Mouse (Mus musculus) kidney, embryonic 15.5 days (tissue): ENCODE measurements around the gene Cd160. TPM values are rescaled to one million over a fixed set of nuclear protein-coding genes. Genes with fewer than 3 reads are reported as not detected.

Source experiments
- ATAC-seq: fragments of 200-750 bp; cut with Nextera tagmentation; replicated peaks from 2 replicates; pipeline ENCODE4 v1.8.0; 2017; ENCODE audit warnings: moderate TSS enrichment; ENCODE audit not compliant: low FRiP score
- H3K27ac ChIP-seq: fragments of 300-500 bp; sonication (generic); 2 replicates; pipeline ENCODE4 v1.5.1; 2015; ENCODE audit warnings: mild to moderate bottlenecking, inconsistent platforms
- H3K27me3 ChIP-seq: fragments of 300-500 bp; sonication (generic); 2 replicates; pipeline ENCODE4 v1.6.1; 2015; ENCODE audit warnings: inconsistent platforms
- H3K36me3 ChIP-seq: fragments of 300-500 bp; sonication (generic); 2 replicates; pipeline ENCODE4 v1.6.1; 2015; ENCODE audit warnings: inconsistent platforms
- H3K4me1 ChIP-seq: fragments of 300-500 bp; sonication (generic); 2 replicates; pipeline ENCODE4 v1.6.1; 2015; ENCODE audit warnings: inconsistent platforms
- H3K4me2 ChIP-seq: fragments of 300-500 bp; sonication (generic); 2 replicates; pipeline ENCODE4 v1.6.1; 2015; ENCODE audit warnings: moderate library complexity, mild to moderate bottlenecking, inconsistent platforms
- H3K4me3 ChIP-seq: fragments of 300-500 bp; sonication (generic); replicated peaks from 2 replicates; pipeline ENCODE4 v1.5.1; 2015; ENCODE audit warnings: mild to moderate bottlenecking, inconsistent platforms
- H3K9ac ChIP-seq: fragments of 300-500 bp; sonication (generic); 2 replicates; pipeline ENCODE4 v1.6.1; 2015; ENCODE audit warnings: mild to moderate bottlenecking, inconsistent platforms
- H3K9me3 ChIP-seq: fragments of 300-500 bp; sonication (generic); replicated peaks from 2 replicates; pipeline ENCODE4 v1.6.1; 2016; ENCODE audit warnings: inconsistent platforms
- WGBS: fragments of 180-500 bp; shearing (Covaris S2); methylation state at CpG from one replicate; pipeline ENCODE4 v1.1.7; 2015; ENCODE audit warnings: mixed read lengths; 5-methylcytosine and 5-hydroxymethylcytosine counted together
- polyA plus RNA-seq: library from polyadenylated mRNA; unstranded; fragments of >200 nt; fragmentation: Nextera tagmentation; extraction: Ambion mirVana; gene quantifications from 2 replicates; pipeline ENCODE4 v1.2.1, GENCODE M21; 2015

The Cd160 gene
- polyA plus RNA-seq, 1 experiment from 2014 or later, result 0.16 TPM

DNA sequence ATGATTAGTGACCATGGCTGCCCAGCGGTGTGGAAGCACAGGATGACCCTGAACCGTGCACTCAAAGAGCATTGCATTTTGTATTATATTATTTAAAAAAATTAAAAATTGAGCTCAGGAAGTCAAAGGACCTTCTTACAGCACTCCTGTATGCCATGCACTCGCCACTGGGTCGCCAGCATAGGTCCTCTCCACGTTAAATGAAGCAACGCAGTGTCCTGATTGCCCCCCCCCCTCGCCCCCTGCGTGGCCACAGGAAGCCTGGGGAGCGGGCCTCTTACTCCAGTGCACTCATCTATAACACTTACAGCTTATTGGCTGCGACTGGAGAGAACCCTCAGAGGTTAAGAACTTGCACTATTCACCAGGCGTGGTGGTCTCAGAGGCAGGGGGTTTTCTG, 3.9 kb downstream of the Cd160 start:
- H3K9ac ChIP-seq, result no peak overlapping the region
- H3K4me1 ChIP-seq, result peaks cover 12% of the 10 kb centered on the region
- WGBS, result 33% methylated on average over 11 of the region's 11 CpGs
- no peaks in the 10 kb centered on the region for H3K27me3 ChIP-seq
- H3K36me3 ChIP-seq, result no peaks in the 10 kb centered on the region
- H3K4me2 ChIP-seq, result no peak overlapping the region
- H3K27ac ChIP-seq, result no peak overlapping the region
- H3K4me3 ChIP-seq, result no peak overlapping the region
- no peak for ATAC-seq
- H3K9me3 ChIP-seq, result no peaks in the 10 kb centered on the region

DNA sequence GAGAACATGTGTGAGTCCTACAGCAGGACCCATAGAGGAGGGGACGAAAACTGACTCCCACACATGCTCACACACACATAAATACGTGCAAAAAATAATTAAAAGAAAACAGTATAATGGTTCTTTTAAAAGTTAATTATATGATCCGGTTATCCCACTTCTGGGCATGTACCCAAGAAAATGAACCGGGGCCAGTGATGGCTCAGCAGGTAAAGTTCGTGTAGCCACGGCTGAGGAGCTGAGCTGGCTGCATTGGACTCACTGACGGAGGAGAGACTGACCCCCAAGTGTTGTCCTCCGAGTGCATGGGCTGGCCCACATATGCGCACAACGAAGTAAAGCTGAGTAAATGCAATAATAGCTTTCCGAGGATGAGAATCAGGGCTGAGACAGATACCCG, 4.5 kb downstream of the Cd160 start:
- Histone ChIP-seq H3K4me3 (no peak overlapping the region), H3K4me2 (no peak overlapping the region), H3K27me3 (no peaks in the 10 kb centered on the region), H3K4me1 (peaks cover 10% of the 10 kb centered on the region), H3K9me3 (no peaks in the 10 kb centered on the region), H3K36me3 (no peaks in the 10 kb centered on the region), H3K27ac (no peak overlapping the region), H3K9ac (no peak overlapping the region)
- WGBS, result 77% methylated on average over 12 of the region's 12 CpGs
- no peak for ATAC-seq

DNA sequence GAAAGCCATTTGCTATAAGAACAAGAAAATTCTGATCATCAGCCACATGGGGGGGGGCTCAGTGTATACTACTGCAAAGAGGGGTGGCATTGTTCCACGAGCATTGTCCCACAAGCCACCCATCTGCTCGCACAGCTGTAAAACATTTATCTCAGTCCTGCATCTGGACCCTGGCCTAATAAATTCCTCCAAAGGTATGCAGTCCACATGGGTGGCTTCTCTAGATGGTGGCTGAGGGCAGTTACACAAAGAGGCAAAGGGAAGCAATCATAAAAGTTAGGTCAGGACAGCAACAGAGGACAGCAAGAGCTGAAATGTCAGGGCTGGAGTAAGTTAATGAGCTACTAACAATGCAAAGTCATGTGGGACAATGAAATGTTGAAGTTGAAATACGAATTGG, 5.5 kb downstream of the Cd160 start:
- Histone ChIP-seq H3K9ac (no peak overlapping the region), H3K4me3 (no peak overlapping the region), H3K27ac (no peak overlapping the region), H3K9me3 (no peaks in the 10 kb centered on the region), H3K4me2 (no peak overlapping the region), H3K27me3 (no peaks in the 10 kb centered on the region), H3K4me1 (peaks cover 8% of the 10 kb centered on the region), H3K36me3 (no peaks in the 10 kb centered on the region)
- WGBS, result 39% methylated on average over 3 of the region's 3 CpGs
- ATAC-seq, result no peak

DNA sequence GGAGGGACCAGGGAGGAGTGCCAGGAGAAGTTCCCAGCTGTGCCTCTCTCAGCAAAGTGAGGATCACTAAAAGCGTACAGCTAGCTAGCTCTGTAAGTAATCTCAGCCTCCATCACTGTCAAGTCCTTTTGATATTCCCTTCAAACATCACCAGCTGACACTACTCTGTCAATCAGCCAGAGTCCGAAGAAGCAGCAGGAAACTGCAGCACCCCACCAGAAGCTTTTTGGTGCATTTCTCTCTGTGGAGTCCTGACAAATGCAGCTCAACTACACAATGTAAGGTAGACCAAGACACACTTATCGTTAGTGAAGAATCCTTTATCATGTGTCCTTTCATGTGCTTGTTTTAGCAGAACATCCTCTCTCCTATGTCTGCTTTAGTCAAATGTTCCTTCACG, 7.6 kb downstream of the Cd160 start:
- Histone ChIP-seq H3K4me3 (no peak overlapping the region), H3K27ac (no peak overlapping the region), H3K9ac (no peak overlapping the region), H3K4me1 (peaks cover 8% of the 10 kb centered on the region), H3K27me3 (no peaks in the 10 kb centered on the region), H3K9me3 (no peaks in the 10 kb centered on the region), H3K4me2 (no peak overlapping the region), H3K36me3 (no peaks in the 10 kb centered on the region)
- ATAC-seq, result no peak
- WGBS, result 89% methylated on average over 4 of the region's 4 CpGs

DNA sequence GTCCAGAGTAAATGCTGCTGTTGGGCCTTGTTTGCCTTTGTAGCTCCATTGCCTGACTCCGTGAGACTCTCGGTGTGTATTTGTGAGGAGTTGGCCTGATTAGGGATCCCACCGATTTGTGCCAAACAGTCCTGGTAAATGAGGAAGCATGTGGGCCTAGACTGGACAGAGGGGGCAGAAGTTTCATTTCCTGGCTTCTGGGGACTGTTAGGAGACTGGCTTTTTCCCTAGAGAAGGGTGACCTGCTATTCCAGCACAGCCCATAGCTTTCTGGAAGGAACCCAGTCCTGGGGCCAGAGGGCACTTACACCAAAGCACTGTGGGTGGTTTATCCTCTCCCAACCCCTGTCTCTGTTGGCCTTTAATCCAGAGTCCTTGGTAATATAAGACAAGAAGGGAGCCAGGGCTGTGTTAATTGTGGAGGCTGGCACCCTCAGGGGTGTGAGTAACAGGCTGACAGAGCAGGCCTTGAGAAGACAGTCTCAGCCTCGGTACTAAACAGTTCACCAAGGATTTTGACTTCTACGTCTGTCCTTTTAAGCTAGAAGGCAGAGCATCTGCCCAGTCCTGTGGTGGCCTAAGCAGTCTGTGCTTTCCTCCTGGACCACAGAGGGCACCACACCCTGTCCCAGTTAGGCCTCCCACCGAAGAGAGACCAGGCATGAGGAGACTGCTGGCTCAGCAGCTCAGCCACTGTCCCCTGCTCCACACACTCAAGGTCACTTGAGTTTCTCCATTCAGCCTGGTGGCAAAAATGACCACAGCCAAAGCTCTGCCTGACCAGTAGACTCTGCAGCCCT, 8.8 kb downstream of the Cd160 start:
- H3K4me3 ChIP-seq, result no peak overlapping the region
- ATAC-seq, result peak; percentile 52; the same call in 1 of the 2 replicates
- 83% methylated on average over 6 of the region's 6 CpGs for WGBS

DNA sequence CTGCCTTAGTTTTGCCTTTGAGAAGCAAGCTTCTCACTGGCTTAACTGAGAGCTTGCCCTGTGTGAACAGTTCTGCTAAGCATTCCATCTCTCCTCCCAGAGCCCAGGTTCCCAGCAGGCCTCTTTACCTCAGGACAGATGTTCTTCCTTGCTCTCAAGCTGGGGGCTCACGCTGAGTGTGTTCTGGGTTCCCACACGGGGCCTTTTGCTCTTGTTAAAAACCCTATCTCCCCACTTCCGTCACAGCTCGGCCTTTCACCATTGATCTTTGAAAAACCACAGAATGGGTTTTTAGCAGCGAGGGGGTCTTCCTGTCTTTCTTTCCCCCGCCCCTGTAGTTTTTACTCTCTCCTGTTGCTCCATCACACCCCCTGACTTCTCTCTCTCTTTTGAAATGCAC, 14.8 kb downstream of the Cd160 start:
- no peak for ATAC-seq
- no peak overlapping the region for H3K27ac ChIP-seq
- H3K9me3 ChIP-seq, result no peaks in the 10 kb centered on the region
- no peak overlapping the region for H3K4me2 ChIP-seq
- H3K4me1 ChIP-seq, result peaks cover 12% of the 10 kb centered on the region
- H3K36me3 ChIP-seq, result no peaks in the 10 kb centered on the region
- WGBS, result 66% methylated on average over 6 of the region's 6 CpGs
- H3K4me3 ChIP-seq, result no peak overlapping the region
- 0 out of 2 replicates have a peak, but pooled peaks cover 3% of the 10 kb centered on the region for H3K27me3 ChIP-seq
- H3K9ac ChIP-seq, result no peak overlapping the region

More for the DNA sequence above, 8.8 kb downstream of the Cd160 start:
- Histone ChIP-seq H3K36me3 (no peaks in the 10 kb centered on the region), H3K27me3 (no peaks in the 10 kb centered on the region), H3K9ac (no peak overlapping the region), H3K27ac (no peak overlapping the region), H3K4me2 (no peak overlapping the region), H3K9me3 (no peaks in the 10 kb centered on the region), H3K4me1 (peaks cover 5% of the 10 kb centered on the region)

DNA sequence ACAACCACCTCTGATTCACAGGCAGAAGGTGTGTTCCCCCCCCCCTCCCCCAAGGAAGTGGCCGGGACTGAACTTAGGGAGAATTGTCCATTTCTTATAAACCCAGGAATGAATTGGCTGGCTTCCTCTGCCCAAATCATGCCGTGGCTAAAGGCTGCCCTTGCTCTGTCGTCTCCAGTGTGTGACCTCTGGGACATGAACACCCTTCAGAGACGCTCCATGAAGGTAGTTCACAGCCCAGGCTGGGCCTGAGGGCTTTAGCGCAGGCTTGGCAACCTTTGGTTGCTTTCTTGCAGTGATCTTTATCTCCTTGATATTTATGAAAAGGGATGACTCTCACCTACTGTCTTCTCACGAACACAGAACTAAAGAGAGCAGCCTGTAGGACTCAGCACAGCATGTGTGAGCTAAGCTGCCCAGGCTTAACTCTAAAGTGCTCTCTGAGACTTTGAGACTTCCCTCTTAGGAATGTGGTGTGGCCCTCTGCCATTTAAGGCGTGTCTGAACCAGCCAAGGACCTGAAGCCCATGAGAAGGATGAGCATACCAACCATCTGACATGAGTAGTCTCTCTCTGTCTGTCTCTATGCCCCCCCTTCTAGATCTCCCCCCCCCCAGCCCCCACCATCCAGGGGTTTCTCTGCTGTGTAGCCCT, 15.4 kb downstream of the Cd160 start:
- Histone ChIP-seq H3K27ac (no peak overlapping the region), H3K9me3 (no peaks in the 10 kb centered on the region), H3K4me2 (peak overlapping the region; percentile 45), H3K27me3 (0 out of 2 replicates have a peak, but pooled peaks cover 3% of the 10 kb centered on the region), H3K4me1 (peaks cover 12% of the 10 kb centered on the region), H3K36me3 (no peaks in the 10 kb centered on the region), H3K4me3 (no peak overlapping the region), H3K9ac (no peak overlapping the region)
- 0 out of 2 replicates have a peak, but pooled peaks have one; percentile 33 for ATAC-seq
- WGBS, result 53% methylated on average over 7 of the region's 7 CpGs

DNA sequence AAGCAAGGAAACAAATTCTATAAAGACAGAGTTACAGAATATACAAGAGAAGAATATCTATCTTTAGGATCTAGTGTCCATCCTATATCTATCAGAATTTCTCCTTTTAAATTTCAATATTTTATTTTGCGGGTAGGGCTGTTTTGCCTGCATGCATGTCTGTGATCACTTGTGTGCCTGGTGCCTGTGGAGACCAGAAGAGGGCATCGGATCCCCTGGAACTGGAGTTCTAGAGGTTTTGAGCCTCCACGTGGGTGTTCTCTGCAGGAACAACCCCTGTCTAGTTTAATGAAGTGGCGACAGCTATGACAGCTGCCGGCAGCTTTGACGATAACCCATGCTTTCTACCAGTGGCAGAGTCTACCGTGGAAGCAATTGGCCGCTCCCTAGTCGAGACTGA, 16.0 kb downstream of the Cd160 start:
- no peaks in the 10 kb centered on the region for H3K36me3 ChIP-seq
- H3K27ac ChIP-seq, result no peak overlapping the region
- 0 out of 2 replicates have a peak, but pooled peaks cover 3% of the 10 kb centered on the region for H3K27me3 ChIP-seq
- H3K9me3 ChIP-seq, result no peaks in the 10 kb centered on the region
- ATAC-seq, result 0 out of 2 replicates have a peak, but pooled peaks have one; percentile 6
- H3K9ac ChIP-seq, result no peak overlapping the region
- WGBS, result 21% methylated on average over 9 of the region's 9 CpGs
- peaks cover 12% of the 10 kb centered on the region for H3K4me1 ChIP-seq
- H3K4me2 ChIP-seq, result peak overlapping the region; percentile 45
- 0 out of 2 replicates have a peak overlapping the region, but pooled peaks have one; percentile 16 for H3K4me3 ChIP-seq

DNA sequence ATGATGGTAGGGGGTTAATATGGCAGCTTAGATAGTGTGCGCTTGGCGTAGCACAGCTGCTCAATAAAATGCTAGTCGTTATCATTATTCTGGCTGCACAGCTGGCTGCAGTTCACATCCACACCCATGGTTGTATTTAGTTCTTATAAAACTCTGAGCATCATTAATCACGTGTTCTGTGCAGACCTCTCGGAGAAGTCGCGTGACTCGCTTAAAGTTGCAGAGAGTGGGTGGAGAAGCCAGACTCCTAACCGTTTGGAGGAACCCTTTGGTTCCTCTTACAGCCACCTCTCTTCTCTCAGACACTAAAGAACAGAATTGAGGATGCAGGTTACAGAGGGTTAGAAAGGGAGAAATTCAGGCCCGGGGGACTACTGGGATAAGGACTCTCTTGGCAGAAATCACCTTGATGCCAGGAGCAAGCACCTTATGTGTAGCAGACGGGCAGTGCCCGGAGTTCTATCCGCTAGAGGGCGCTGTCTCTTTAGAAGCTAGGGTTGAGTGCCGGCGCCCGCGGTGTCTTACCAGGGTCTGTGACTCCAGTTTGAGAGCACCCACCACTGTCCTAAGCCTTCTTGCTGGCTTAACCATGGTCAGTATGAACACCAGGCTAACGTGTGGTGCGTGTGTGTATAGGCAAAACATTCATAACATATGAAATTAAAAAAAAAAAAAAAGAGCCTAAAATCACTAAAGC, 16.6 kb downstream of the Cd160 start:
- Histone ChIP-seq H3K9me3 (no peaks in the 10 kb centered on the region), H3K27ac (no peak overlapping the region), H3K4me3 (0 out of 2 replicates have a peak overlapping the region, but pooled peaks have one; percentile 16), H3K36me3 (no peaks in the 10 kb centered on the region), H3K4me2 (peak overlapping the region; percentile 45), H3K27me3 (0 out of 2 replicates have a peak, but pooled peaks cover 3% of the 10 kb centered on the region), H3K4me1 (peaks cover 12% of the 10 kb centered on the region), H3K9ac (no peak overlapping the region)
- WGBS, result 41% methylated on average over 20 of the region's 20 CpGs
- ATAC-seq, result peak; percentile 79

DNA sequence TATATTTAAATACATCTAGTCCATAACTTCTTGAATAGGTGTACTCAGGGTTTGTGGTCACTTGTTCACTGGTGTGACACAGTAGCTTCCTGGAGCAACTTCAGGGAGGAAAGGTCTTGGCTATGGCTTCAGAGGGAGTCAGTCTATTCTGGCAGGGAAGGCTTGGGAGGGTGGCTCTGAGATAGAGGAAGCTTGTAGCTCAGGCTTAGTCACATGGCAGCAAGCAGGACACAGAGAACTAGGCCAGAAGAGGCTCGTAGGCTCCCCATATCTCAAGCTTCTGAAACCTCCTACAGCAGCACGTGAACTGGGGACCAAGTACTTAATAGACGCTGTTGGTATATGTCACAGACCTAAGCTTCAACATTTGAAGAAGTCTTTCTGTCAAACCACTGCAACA, 17.9 kb downstream of the Cd160 start:
- WGBS, result 89% methylated on average over 3 of the region's 3 CpGs

DNA sequence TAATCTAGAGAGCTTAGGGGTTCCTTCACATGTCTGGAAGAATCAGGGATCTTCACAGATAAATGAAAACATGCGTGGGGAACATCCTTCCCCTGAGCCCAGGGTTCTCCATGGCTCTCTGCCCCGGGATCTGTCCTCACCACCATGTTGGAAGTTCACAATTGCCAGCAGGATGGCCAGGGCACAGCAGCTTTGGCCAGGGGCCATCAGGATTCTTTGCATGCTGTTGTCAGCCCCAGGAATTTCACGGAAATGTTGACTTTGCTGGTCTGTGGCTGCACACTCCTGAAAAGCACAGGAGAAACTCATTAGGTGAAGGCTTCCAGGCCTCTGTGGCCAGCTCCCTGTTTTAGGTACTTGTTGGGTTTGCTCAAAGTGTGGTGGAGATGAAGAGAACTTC, 20.5 kb downstream of the Cd160 start:
- WGBS, result 81% methylated on average over 3 of the region's 3 CpGs
- Histone ChIP-seq H3K9ac (no peak overlapping the region), H3K4me2 (no peak overlapping the region)

More for the DNA sequence above, 17.9 kb downstream of the Cd160 start:
- H3K9me3 ChIP-seq, result no peaks in the 10 kb centered on the region
- H3K36me3 ChIP-seq, result no peaks in the 10 kb centered on the region
- no peak overlapping the region for H3K4me3 ChIP-seq
- ATAC-seq, result no peak
- H3K9ac ChIP-seq, result no peak overlapping the region
- 0 out of 2 replicates have a peak, but pooled peaks cover 3% of the 10 kb centered on the region for H3K27me3 ChIP-seq
- peaks cover 12% of the 10 kb centered on the region for H3K4me1 ChIP-seq
- H3K27ac ChIP-seq, result no peak overlapping the region
- no peak overlapping the region for H3K4me2 ChIP-seq

DNA sequence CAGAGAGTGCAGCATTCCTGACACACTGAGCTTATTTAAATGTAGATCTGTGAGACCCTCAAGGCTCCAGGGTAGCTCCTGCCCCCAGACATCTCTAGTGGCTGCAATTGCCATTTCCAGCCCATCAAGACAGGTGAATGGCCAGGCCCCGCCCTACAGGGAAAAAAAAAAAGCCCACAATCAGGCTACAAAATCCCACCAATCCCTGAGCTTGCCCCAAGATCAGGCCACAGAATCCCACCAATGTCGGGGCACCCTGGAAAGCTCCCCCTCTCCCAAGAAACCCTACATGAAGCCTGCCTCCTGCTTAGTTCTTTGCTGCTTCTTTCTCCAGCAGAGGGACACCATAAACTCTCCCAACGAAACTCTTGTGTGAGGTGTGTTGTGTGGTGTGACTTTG, 21.0 kb downstream of the Cd160 start:
- no peak overlapping the region for H3K27ac ChIP-seq
- H3K9ac ChIP-seq, result no peak overlapping the region
- no peak overlapping the region for H3K4me3 ChIP-seq
- no peaks in the 10 kb centered on the region for H3K9me3 ChIP-seq
- peaks cover 5% of the 10 kb centered on the region for H3K4me1 ChIP-seq
- H3K27me3 ChIP-seq, result no peaks in the 10 kb centered on the region
- no peak overlapping the region for H3K4me2 ChIP-seq
- no peak for ATAC-seq
- 69% methylated on average over 3 of the region's 3 CpGs for WGBS
- no peaks in the 10 kb centered on the region for H3K36me3 ChIP-seq

More for the DNA sequence above, 20.5 kb downstream of the Cd160 start:
- Histone ChIP-seq H3K27ac (no peak overlapping the region), H3K4me1 (peaks cover 10% of the 10 kb centered on the region), H3K4me3 (no peak overlapping the region), H3K27me3 (no peaks in the 10 kb centered on the region), H3K9me3 (no peaks in the 10 kb centered on the region), H3K36me3 (no peaks in the 10 kb centered on the region)
- ATAC-seq, result no peak
